Mouse (Mus musculus): ENCODE measurements around the gene Rbfox1.

Rbfox1 gene

DNA sequence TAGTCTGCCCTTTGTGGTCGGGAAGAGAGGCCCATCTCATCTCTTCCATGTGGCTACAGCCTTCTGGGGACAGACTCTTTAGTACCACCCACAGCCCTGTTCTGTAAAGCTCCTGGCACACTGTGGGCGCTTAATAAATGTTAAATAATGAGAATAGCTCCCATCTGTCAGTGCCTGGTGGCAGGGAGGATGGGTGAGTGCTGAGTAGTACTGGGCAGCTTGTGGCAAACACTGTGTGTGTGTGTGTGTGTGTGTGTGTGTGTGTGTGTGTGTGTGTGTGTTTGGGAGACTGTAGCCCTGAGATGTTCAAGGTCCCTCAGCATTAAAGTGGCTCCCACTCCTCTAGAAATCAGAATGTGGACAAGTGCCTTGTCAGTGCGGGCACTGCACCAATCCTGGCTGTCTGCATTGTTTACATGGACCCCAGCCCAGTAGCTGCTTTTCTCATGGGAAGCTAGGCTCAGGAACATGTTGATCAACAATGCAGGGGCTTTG is 1196.0 kb downstream of the Rbfox1 start:
- no peak for DNase-seq (ENCODE audit: low spot score in 2 of 2)

DNA sequence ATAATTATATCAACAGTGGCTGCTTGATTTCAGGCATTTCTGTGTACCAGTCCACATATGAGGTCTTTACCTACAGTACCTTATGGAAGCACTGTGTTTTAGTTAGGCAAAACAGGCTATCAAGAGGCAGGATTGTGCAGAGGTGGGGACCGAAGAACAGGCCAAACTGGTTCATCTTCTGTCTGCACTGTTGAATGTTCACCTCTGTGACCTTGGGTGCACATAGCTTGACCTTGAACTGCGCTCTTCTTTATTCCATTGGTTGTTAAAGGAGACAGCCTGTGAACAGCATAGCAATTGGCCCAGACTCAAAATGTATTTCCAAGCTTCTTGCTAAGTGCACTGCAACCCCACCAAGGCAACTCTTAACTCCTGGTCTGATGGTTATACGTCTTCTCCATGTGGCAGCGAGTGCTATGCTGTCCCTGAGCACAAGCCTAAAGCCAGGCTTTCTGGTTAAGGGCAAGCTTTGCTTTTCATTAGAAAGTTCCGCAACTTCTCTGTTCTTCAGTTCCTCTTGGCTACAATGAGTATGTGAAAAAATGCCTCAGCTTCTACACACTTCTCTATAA is 1196.6 kb downstream of the Rbfox1 start:
- no peak for DNase-seq (ENCODE audit: low spot score in 2 of 2)

DNA sequence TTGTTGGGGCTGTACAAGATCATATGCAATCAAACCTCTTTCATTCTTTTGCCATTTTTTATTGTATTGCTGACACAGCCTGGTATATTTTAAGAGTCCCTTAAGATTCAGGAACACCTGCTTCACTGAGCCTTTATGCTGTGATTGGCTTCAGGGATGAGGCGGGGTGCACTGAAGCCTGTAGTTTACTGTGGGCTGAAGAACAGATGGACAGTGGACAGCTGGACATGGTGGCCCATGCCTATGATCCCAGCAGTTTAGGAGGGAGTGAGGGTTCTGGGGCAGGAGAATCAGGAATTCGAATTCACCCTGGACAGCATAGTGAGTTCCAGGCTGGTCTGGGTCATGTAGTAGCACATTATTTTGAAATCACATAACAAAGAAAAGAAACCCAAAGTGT is 1198.8 kb downstream of the Rbfox1 start:
- no peak for DNase-seq (ENCODE audit: low spot score in 2 of 2)

DNA sequence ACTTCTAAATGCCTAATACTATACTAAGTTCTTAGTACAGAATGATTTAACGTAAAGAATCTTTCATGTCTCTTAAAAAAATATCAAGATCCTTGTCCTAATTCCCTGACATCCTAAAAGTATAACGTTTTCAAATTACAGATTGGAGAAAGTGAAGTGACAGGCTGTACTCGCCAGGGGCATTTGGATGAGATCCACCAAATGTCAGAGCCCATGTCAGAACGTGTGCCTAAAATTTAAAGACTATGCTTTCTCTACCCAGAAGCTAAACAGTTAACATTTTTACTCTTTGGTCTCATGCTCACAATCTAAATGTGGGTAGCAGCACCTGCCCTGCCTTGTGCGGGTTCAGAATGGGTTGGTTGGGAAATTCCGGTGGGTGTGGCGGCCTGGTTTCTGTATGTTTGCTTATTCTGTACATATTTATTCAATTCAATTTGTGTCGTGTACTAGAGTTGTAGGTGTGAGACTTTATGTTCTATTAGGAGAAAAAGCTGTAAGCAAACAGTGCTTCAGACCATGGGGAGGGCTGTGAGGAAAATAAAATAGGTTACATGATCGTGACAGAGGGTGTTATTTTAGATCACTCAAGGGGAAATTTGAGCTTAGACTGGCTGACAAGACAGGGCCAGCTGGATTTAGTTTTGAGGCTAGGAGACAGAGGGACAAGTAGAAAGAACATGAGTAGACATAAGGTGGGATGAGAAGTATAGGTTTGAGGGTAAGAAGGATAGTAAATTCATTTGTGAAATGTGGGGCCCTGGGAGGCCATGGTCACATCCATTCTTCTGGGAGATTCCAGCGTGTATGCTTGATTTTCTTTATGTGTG is 1203.7 kb downstream of the Rbfox1 start:
- no peak for DNase-seq (ENCODE audit: low spot score in 2 of 2)

DNA sequence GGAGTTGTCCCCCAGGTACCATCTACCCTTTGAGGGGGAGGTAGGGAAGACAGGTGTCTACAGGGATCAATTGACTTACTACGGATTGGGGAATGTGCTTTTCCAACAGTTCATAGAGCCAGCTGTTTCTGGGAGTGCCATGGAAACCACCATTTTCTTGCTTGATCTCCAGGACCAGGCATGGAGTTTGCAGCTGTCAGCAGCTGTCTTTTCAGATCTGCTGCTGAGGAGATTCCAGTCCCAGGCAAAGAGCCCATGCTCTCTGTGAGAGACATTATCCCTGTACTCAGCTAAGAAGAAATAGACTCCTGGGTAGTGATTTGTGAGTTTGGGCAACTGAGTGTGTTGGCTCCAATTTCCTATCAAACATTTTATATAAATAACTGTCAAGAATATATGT is 1204.3 kb downstream of the Rbfox1 start:
- no peak for DNase-seq (ENCODE audit: low spot score in 2 of 2)

DNA sequence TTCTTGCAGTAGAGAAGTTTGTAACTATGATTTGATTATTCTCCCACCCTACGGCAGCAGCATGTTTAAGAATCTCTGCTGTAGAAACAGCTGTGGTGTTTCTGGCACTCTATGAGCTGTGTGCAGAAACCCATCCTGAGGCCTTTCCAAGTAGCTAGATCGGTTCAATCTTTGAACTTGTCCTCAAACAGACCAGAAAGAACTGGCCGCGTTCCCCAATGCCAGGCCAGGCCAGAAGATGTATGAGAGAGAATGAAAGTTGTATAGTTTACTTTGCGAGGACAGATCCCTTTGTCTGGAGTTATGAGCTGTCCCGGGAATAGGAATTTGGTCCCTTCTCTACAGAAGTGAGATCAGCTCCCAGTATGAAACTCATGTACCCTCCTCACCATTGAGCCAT is 1205.0 kb downstream of the Rbfox1 start:
- DNase-seq (ENCODE audit: low spot score in 2 of 2), result no peak

DNA sequence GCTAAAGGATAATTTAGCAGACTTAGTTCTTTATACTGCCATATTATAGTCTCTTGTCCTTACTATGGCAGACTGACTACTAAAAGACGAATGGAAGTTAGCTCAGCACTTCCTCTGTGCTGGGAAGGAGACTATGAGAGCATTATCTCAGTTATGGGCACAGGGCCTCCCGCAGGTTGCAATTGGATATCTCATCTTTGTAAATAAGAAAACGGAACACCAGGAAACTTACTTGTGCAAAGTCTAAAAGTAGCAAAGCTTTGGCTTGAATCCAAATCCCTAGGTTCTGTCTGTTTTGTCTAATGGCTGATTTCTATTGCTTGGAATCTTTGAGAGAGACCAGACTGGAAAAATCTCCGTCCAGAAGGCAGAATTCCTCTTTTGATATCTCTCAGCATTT is 1207.7 kb downstream of the Rbfox1 start:
- DNase-seq (ENCODE audit: low spot score in 2 of 2), result no peak

DNA sequence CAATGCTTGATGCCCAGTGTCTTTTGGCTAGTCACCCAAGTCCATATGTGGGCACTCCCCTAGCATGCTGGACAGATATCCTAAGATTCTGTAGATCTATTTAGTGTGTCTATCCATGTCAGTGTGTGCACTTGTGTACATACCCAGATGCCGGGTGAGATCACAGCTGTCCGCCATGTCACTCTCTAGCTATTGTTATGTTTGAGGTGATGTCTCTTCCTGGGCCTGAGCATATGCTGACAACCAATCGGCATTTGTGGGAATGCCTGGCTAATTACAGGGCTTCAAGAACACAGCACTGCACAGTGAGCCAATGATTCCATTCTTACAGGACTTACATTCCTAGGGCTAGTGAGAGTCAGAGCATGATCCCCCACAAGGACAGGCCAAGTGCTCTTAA is 1208.5 kb downstream of the Rbfox1 start:
- no peak for DNase-seq (ENCODE audit: low spot score in 2 of 2)

DNA sequence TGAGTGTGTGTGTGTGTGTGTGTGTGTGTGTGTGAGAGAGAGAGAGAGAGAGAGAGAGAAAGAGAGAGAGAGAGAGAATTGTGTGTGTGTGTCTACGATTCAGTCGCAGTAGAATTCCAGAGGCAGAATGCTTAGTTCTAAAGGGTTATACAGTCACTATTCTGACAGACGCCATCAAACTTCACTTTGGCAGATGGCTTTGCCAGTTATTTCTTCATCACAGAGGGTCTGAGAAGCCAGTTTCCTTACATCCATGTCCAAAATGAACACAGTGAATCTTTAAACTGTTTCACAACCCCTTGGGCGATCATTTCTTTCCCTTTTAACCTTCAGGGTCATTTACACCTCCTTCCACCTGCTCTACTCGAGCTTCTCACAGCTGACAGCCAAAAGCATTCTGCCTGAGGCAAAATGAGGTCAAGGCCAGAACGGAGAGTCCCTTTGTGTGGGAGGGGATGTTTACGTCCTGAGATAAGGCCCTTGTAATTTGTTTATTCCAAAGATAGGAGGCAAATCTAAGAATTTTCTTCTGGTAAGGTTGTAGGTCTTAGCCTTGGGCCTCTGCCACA is 1209.1 kb downstream of the Rbfox1 start:
- DNase-seq (ENCODE audit: low spot score in 2 of 2), result no peak

DNA sequence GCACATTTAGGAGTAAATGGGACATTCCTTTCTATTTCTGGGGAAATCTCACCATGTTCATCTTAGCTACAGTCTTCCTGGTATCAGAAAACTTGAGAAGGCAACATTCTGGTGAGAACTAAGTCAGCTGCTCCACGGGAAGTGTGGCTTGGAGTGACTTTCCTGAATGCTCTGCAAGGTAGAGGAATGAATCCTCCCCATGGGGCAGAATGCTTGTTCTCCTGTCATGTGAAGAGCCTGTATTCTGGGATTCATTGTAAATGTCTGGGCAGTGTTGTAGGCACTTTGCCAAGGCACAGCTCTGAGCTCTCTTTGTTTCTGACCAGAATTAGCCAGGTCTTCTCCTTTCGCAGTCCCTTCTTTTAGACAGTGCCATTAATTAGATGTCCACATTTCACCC is 1211.9 kb downstream of the Rbfox1 start:
- DNase-seq (ENCODE audit: low spot score in 2 of 2), result no peak

DNA sequence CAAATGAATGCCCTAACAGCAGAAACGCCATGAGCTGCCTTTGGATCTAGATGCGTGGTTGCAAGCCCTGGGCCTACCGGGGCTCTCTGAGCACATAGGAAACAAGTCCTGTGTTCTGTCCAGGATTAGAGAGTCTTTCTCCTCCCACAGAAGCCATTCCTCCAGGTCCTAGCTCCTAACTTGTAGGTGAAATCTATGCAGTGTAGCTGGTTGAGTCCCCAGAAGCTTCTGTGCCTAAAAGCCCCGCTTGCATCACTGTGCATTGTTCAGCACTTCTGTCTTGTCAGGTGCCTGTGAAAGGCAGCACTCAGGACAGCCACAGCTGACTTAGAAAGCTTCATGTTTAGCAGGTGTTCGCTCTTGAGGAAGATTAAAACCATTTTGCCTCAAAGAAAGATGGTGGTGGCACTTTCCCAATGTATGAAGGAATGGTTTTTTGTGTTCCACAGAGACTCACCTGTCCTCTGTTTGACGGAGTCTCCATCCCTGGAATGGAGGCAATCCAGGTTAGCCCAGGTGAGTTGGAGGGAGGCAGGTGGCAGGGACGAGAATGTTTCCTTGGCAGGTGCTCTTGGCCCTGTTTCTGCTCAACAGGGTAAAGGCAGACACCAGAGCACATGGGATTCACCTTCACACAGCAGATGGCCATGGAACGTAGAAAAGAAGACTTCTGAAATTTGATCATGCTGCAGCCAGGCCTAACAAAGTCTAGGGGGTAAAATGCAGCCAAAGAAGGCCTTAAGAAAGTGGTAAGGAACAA is 1213.0 kb downstream of the Rbfox1 start:
- DNase-seq (ENCODE audit: low spot score in 2 of 2), result no peak

DNA sequence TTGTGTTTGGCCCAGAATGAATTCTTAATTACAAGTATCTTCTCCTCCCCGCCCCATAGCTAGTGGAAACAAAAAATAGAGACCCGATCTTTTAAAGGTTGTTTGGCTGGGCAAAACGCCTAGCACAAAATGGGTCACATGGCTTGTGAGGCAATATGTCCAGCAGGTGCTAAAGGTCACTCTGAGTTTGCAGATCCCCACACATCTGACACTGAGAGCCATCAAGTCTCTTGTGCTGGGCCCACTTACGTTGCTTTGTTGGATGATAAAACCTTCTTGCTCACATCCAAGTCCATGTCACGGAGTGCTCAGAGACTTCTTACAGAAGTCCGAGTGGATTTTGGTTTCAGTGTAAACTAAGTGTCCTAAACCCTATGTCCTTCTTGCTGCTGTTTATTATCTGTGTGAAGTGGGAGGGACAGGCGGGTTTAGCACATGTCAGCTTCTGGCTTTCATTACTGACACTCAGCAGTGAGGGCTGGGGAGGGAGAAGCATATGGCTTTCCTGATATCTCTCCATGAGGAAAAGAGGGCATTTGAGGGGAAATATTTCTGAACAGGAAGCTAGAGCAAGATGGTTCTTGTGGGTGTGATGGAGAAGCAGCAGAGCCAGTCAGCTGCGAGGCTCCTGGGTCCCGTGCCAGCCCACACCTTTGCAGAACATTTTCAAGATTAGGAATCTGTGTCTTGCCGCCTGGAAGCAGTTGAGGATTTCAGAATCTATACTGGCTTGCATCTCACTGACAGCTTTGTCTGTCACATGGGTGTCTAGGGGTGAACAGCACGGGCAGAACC is 1214.5 kb downstream of the Rbfox1 start:
- no peak for DNase-seq (ENCODE audit: low spot score in 2 of 2)

DNA sequence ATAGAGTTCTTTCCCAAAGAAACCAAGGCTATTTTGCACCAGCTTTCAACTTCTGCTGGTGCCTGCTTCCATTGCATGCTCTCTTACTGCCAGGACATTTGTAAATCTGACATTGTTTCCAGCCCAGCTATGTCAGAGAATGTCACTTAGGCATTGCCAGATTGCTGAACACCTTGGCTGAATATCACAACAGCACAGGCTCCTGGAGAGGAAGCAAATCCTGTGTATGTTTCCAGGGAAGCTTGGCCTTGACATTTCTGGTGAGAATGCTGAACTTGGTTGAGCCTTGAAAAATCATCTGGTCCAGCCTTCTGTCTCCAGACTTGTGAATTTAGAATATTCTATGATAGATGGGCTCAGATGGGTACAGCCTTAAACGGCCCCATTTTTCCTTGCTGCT is 1217.3 kb downstream of the Rbfox1 start:
- no peak for DNase-seq (ENCODE audit: low spot score in 2 of 2)

DNA sequence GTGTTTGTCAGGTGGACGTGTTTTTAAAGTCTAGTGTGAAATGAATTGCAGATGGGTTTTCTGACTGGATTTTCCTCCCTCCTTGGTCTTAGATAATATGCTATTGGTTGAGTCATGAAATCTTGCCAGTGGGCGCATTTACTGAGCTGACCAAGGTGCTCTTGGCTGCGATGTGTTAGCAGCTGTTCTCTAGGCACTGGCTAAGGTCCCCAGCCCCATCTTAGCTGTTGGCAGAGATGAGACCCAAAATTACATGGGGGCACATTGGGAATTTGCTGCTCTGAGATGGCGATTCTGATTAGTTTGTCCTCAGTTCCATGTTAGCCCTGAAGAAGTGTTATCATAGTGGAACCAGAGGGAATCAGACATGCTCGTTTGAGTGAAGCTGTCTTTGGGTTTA is 1218.1 kb downstream of the Rbfox1 start:
- no peak for DNase-seq (ENCODE audit: low spot score in 2 of 2)

DNA sequence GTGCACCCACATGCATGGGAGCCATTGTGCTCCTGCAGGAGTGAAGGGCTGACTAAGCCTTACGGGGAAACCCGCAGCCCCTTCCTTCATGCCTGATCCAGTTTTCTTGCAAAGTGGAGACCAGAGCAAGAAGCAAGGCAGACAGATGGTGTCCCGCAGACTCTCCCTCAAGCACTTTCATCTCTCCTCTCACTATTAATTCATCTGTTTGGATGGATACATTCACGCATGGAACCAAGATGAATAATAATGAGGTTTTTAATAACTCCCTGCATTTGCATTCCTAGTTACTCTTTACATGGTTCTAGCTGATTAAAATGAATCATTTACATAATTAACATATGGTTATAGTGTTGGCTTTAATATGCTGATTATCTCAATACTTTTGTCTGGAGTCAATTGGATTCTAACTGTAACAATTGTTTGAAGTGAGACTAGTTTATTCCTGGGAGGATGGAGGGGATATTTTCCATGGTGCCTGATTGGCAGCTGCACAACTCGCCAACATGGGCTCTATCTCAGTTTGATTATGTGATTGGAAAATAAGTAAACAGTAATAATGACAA is 1221.4 kb downstream of the Rbfox1 start:
- no peak for DNase-seq (ENCODE audit: low spot score in 2 of 2)

DNA sequence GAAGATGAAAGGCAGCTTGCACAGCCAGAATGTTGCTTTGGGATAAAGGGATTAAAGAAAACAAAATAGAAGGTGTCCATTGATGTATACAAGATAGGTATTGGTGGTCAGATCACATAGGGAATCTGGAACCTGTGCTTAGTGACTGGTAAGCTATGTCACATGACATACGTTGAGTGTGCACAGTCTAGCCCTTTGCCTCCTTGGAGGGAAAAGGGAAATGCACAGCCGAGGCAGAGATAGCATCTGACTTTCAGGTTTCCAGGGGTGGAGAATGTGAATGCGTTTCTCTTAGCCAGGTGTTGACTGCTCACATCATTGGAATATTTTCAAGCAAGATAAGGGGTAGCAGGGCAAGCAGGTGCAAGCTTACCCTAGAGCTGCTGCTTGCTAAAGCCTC is 1230.8 kb downstream of the Rbfox1 start:
- DNase-seq (ENCODE audit: low spot score in 2 of 2), result no peak

DNA sequence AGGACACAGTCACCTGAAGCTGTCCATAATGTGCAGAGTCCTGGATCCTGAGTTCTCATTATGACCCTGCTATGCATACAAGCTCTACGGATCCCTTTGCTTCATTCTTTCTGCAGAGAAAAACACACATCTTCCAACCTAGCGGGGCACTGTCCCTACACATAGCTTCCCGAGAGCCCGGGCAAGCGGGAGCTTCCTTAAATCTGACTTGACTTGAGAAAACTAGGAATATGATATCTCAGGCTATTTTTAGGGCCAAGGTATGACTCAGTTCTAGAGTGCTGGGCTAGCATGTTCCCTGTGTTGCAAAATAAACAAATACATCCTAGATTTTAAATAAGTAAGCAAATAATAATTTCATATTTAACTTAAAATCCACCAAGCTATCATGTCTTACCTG is 1244.4 kb downstream of the Rbfox1 start:
- DNase-seq (ENCODE audit: low spot score in 2 of 2), result no peak

DNA sequence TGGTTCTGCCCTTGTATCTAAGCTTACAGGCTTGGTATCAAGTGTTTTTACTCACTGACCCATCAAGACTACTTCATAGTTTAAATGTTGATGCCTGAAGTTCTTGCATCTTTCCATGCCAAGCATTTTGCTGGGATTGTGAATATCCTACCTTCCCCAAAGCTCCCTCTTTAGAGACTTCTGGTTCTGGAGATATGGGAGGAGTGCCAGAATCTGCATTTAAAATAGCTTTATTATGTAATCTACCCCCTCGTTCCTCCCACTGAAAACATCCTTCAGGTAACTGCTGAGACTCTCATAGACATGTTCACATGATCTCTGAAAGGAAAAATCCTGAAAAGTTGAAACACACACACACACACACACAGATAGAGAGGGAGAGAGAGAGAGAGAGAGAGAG is 1247.3 kb downstream of the Rbfox1 start:
- no peak for DNase-seq (ENCODE audit: low spot score in 2 of 2)

DNA sequence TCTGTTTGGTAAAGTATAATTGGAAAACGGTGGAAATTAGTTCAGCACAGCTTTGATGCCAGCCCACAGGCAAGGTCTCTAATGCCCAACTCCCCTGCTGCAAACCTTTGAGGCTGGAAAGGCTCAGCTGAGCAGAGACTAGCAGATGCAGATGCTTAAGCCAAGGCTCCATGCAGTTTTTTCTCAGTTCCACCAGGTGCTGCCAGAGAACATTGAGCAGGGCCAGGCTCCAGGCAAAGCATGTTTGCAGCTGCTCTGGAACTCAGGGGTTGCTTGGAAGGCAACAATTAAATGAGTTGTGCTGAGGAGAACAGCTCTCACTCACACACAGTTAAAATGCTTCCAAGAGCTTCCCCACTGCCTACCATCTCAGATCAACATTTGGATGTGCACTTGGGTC is 1251.8 kb downstream of the Rbfox1 start:
- DNase-seq (ENCODE audit: low spot score in 2 of 2), result no peak

DNA sequence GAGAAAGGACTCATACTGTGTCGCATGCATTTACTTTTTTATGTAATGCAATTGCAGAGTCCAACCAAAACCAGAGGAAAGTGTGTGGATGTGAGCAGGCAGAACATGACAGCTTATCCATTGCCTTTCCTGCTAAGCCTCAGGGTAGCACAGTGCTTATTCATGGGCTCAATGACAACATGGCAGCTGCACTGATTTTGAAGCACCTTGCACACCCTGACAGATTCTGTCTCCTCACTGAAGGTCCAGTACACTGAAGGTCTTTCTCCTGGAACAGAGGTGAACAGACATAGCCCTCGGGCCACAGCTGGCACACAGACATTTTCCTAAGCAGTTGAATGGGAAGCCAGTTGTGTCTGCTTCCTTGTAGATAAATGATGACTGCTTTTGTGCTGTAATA is 1254.3 kb downstream of the Rbfox1 start:
- DNase-seq (ENCODE audit: low spot score in 2 of 2), result no peak

DNA sequence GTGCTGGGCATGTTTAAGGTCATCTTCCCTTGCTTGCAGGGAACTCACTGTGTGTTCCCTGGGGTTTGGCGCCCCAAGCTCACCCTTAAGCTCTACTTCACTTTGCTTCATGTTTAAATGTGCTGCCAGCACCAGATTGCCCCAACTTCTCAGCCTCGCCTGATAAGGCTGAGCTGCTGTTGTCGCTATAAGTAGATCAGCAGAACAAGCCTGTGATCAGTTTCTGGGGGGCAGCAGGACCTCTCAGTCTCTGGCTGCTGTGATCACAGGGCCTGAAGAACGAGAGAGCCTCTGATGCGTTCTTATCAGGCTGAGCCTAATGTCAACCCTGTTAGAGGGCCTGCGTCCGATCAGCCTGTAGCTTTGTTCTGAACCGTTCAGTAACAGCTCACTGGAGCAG is 1255.8 kb downstream of the Rbfox1 start:
- DNase-seq (ENCODE audit: low spot score in 2 of 2), result no peak

Data from spleen, postnatal 36 days (tissue).